Mouse (Mus musculus) CH12.LX (cell line): ENCODE results near the gene Ralgapb. TPM values are rescaled to one million over a fixed set of nuclear protein-coding genes. Genes with fewer than 3 reads are reported as not detected.

Experiments used
- DNase-seq: peaks from one replicate; pipeline ENCODE4 v3.0.0-alpha.2; 2013; ENCODE audit errors: extremely low read depth
- H3K27ac ChIP-seq: 2 replicates; pipeline ENCODE4 v1.5.1; 2012; ENCODE audit warnings: low read depth, mild to moderate bottlenecking, control low read depth, moderate library complexity; ENCODE audit not compliant: insufficient read depth
- H3K27me3 ChIP-seq: replicated peaks from 2 replicates; pipeline ENCODE3; 2012; ENCODE audit warnings: inconsistent platforms
- H3K36me3 ChIP-seq, 2 experiments: replicated peaks in 1 of 2; 2 replicates each; pipeline versions ENCODE3 to v1.6.1; 2012; ENCODE audit warnings: inconsistent platforms in 1 of 2, low read length in 1 of 2, mild to moderate bottlenecking in 1 of 2, mixed read lengths in 1 of 2, moderate library complexity in 1 of 2; ENCODE audit not compliant: control insufficient read depth in 1 of 2, insufficient read depth in 1 of 2
- H3K4me1 ChIP-seq, 2 experiments: 2 replicates each; pipeline ENCODE4 v1.6.1; 2012; ENCODE audit warnings: inconsistent platforms in 1 of 2, moderate library complexity in 1 of 2; ENCODE audit not compliant: insufficient read depth in 2 of 2, control insufficient read depth in 1 of 2
- H3K4me2 ChIP-seq: 2 replicates; pipeline ENCODE4 v1.6.1; 2012; ENCODE audit warnings: low read depth, mild to moderate bottlenecking, control low read depth; ENCODE audit not compliant: poor library complexity, insufficient read depth, severe bottlenecking
- H3K4me3 ChIP-seq, 3 experiments: fragments of 150-350 bp in 1 of 3; sonication (generic) in 1 of 3; replicated peaks in 1 of 3; 2 replicates each; pipeline versions ENCODE3 to v1.5.1; 2011 to 2012; ENCODE audit warnings: low read depth in 2 of 3, low read length in 2 of 3, mild to moderate bottlenecking in 2 of 3, moderate library complexity in 2 of 3, control low read depth in 1 of 3, improper control_type of control experiment in 1 of 3, inconsistent platforms in 1 of 3, mixed read lengths in 1 of 3; ENCODE audit not compliant: poor library complexity in 1 of 3
- H3K79me2 ChIP-seq: replicated peaks from 2 replicates; pipeline ENCODE4 v1.6.1; 2012; ENCODE audit warnings: mild to moderate bottlenecking, moderate library complexity; ENCODE audit not compliant: control insufficient read depth, poor library complexity, insufficient read depth, severe bottlenecking; ENCODE audit errors: extremely low read depth
- H3K9ac ChIP-seq: 2 replicates; pipeline ENCODE4 v1.6.1; 2012; ENCODE audit warnings: low read depth, mild to moderate bottlenecking, control low read depth, moderate library complexity; ENCODE audit not compliant: insufficient read depth
- H3K9me3 ChIP-seq: replicated peaks from 2 replicates; pipeline ENCODE3; 2012; ENCODE audit warnings: low read length, inconsistent platforms, mixed read lengths
- CHD1 ChIP-seq: IDR thresholded peaks from 2 replicates; pipeline ENCODE4 v1.6.1; 2012; ENCODE audit warnings: low read depth, low read length, improper control_type of control experiment, inconsistent platforms
- CHD2 ChIP-seq: IDR thresholded peaks from 2 replicates; pipeline ENCODE4 v1.6.1; 2011; ENCODE audit warnings: low read length, improper control_type of control experiment
- GABPA ChIP-seq: IDR thresholded peaks from 2 replicates; pipeline ENCODE4 v1.6.1; 2012; ENCODE audit warnings: low read depth, low read length, improper control_type of control experiment, inconsistent platforms; ENCODE audit not compliant: insufficient replicate concordance
- IRF4 ChIP-seq: IDR thresholded peaks from 2 replicates; pipeline ENCODE4 v1.6.1; 2014; ENCODE audit warnings: low read depth, mild to moderate bottlenecking, inconsistent platforms, low read length, improper control_type of control experiment
- JUN ChIP-seq: IDR thresholded peaks from 2 replicates; pipeline ENCODE4 v1.6.1; 2011; ENCODE audit warnings: low read depth, mild to moderate bottlenecking, low read length, improper control_type of control experiment, moderate library complexity; ENCODE audit not compliant: insufficient read depth
- MAX ChIP-seq: IDR thresholded peaks from 2 replicates; pipeline ENCODE4 v1.6.1; 2011; ENCODE audit warnings: low read length, improper control_type of control experiment
- MAZ ChIP-seq: IDR thresholded peaks from 2 replicates; pipeline ENCODE4 v1.6.1; 2012; ENCODE audit warnings: low read depth, mild to moderate bottlenecking, inconsistent platforms, low read length, improper control_type of control experiment, moderate library complexity
- MEF2A ChIP-seq: IDR thresholded peaks from 2 replicates; pipeline ENCODE4 v1.6.1; 2014; ENCODE audit warnings: low read depth, mild to moderate bottlenecking, inconsistent platforms, low read length, improper control_type of control experiment, borderline replicate concordance
- MXI1 ChIP-seq: IDR thresholded peaks from 2 replicates; pipeline ENCODE4 v1.6.1; 2011; ENCODE audit warnings: mild to moderate bottlenecking, low read depth, low read length, improper control_type of control experiment
- MYC ChIP-seq: IDR thresholded peaks from 2 replicates; pipeline ENCODE4 v1.6.1; 2011; ENCODE audit warnings: low read depth, mild to moderate bottlenecking, improper control_type of control experiment, low read length
- RCOR1 ChIP-seq: conservative IDR thresholded peaks from 2 replicates; pipeline ENCODE4 v1.6.1; 2012; ENCODE audit warnings: low read depth, mild to moderate bottlenecking, inconsistent platforms, low read length, improper control_type of control experiment
- TBP ChIP-seq: conservative IDR thresholded peaks from 2 replicates; pipeline ENCODE4 v1.6.1; 2011; ENCODE audit warnings: low read depth, low read length, improper control_type of control experiment
- USF1 ChIP-seq: IDR thresholded peaks from 2 replicates; pipeline ENCODE4 v1.6.1; 2014; ENCODE audit warnings: low read depth, mild to moderate bottlenecking, inconsistent platforms, low read length, improper control_type of control experiment
- ZKSCAN1 ChIP-seq: IDR thresholded peaks from 2 replicates; pipeline ENCODE4 v1.6.1; 2012; ENCODE audit warnings: low read depth, inconsistent platforms, low read length, improper control_type of control experiment, borderline replicate concordance
- dilution Hi-C: fragments of 300-500 bp; cut with MboI; formaldehyde crosslinking; loops from 2 replicates; pipeline ENCODE4 v1.14.3; 2020; ENCODE audit warnings: low sequenced_read_pairs; ENCODE audit not compliant: extremely low pct_unique_long_range_greater_than_20kb, extremely low pct_ligation_motif_present
- in situ Hi-C: fragments of 300-500 bp; cut with MboI; formaldehyde crosslinking; loops from 3 replicates; pipeline ENCODE4 v1.14.3; 2019; ENCODE audit warnings: low sequenced_read_pairs, low pct_ligation_motif_present, low pct_unique_long_range_greater_than_20kb, mixed read lengths
- polyA plus RNA-seq: library from polyadenylated mRNA; unstranded; fragments of >175 nt; gene quantifications from 2 replicates; pipeline ENCODE4 v1.2.1, GENCODE M21; 2012; ENCODE audit warnings: low read depth; ENCODE audit not compliant: insufficient read length
- total RNA-seq, 2 experiments: library from RNA; depleted of rRNA; stranded (reverse); fragments of 300-350 nt in 1 of 2; fragments of >200 nt in 1 of 2; gene quantifications; 2 replicates each; pipeline ENCODE4 v1.2.3; 2012 to 2014

The Ralgapb gene
- total and polyA plus RNA-seq, 3 experiments: 10.7 to 18.4 (median 12.9) TPM

DNA sequence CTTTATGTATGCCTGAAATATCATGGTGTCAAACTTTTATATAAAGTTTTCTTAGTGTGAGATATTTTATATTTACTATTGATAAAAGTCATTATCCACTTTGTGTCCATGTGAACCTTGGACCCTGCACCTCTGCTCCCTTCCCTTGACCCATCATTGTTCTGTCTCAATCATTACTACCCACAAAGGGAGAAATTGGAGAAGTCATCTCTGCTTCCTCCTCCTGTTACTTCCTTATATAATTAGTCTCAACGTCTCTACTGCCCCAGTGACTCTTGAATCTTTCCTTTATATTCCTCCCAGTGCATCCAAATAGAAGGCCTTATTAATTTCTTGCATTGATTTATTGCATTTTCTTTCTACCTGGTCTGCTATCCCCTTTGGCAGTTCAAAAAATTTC, 52.8 kb downstream of the Ralgapb start:
- no peak for DNase-seq
- Histone ChIP-seq H3K4me1 (peaks cover 5 to 6% of the 10 kb centered on the region in 2 experiments; a peak in 3 of 4 replicates), H3K36me3 (peaks cover 54 to 79% of the 10 kb centered on the region in 2 experiments), H3K27ac (no peak overlapping the region), H3K9ac (no peak overlapping the region), H3K79me2 (no peaks in the 10 kb centered on the region)
- in situ Hi-C loops: no loop called here
- dilution Hi-C loops: no loop called here
- TF ChIP-seq MYC: no peak
- no peak for TF ChIP-seq MAX
- no peak for TF ChIP-seq MXI1
- no peak for TF ChIP-seq CHD2
- TF ChIP-seq ZKSCAN1: no peak
- TF ChIP-seq, all 38 proteins: peak for 0
- no peaks in the 10 kb centered on the region for H3K27me3 ChIP-seq
- H3K4me3 ChIP-seq: no peak overlapping the region
- H3K4me2 ChIP-seq: no peak overlapping the region
- no peaks in the 10 kb centered on the region for H3K9me3 ChIP-seq

DNA sequence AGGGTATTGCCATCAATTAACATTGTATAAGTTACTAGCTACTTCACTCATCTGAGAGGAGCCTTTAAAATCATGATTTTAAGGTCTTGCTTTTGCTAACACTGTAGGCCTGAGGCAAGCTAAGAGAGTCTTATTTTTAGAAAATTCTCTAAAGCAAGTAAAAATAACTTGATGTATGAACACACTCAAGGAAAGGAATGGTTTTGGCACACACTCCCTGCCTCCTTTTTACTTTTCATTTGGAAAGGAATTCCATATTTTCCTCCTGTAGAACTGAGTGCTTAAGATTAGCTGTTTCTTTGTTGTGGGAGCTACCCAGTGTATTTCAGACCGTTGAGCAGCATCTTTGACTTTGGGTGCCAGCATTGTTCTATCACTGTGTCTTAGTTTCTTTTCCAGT, 64.5 kb downstream of the Ralgapb start:
- peaks cover 17 to 56% of the 10 kb centered on the region in 2 experiments for H3K36me3 ChIP-seq
- no peaks in the 10 kb centered on the region for H3K27me3 ChIP-seq
- no peaks in the 10 kb centered on the region for H3K9me3 ChIP-seq
- H3K9ac ChIP-seq: no peak overlapping the region
- in situ Hi-C loops: no loop called here
- no peak overlapping the region for H3K4me2 ChIP-seq
- peaks cover 0 to 5% of the 10 kb centered on the region in 2 experiments; a peak in 2 of 4 replicates for H3K4me1 ChIP-seq
- no peak overlapping the region for H3K27ac ChIP-seq
- DNase-seq: no peak
- H3K79me2 ChIP-seq: no peaks in the 10 kb centered on the region
- H3K4me3 ChIP-seq: no peak overlapping the region
- dilution Hi-C loops: no loop called here
- TF ChIP-seq USF1 (no peak), RCOR1 (no peak), MEF2A (no peak), JUN (no peak), IRF4 (no peak), TBP (no peak), MAX (no peak), CHD1 (no peak), MAZ (no peak)

- peaks cover 0 to 5% of the 10 kb centered on the region in 2 experiments; a peak in 2 of 4 replicates for H3K4me1 ChIP-seq
- no peaks in the 10 kb centered on the region for H3K27me3 ChIP-seq
- in situ Hi-C loops (no loop called here), dilution Hi-C loops (no loop called here)
- no peak overlapping the region for H3K9ac ChIP-seq
- TF ChIP-seq GABPA: no peak
- no peak for TF ChIP-seq MAX
- no peak overlapping the region for H3K4me2 ChIP-seq
- DNase-seq: peak; percentile 8
- no peak overlapping the region for H3K4me3 ChIP-seq
- no peaks in the 10 kb centered on the region for H3K79me2 ChIP-seq
- no peak overlapping the region for H3K27ac ChIP-seq
- peaks cover 26 to 73% of the 10 kb centered on the region in 2 experiments for H3K36me3 ChIP-seq
- H3K9me3 ChIP-seq: no peaks in the 10 kb centered on the region
Observed at GRCm38 (mm10) chr2:158477640-158478039, 68.0 kb downstream of the Ralgapb start.
